Mouse (Mus musculus) C2C12 (cell line): ENCODE results near the gene Tanc2.

Experiments
- CEBPB ChIP-seq: IDR thresholded peaks from one replicate; pipeline ENCODE4 v1.6.1; 2011; ENCODE audit warnings: low read depth, mild to moderate bottlenecking, control low read depth, moderate library complexity
- CTCF ChIP-seq: IDR thresholded peaks from one replicate; pipeline ENCODE4 v1.5.1; 2011; ENCODE audit not compliant: control insufficient read depth, insufficient read depth, insufficient read length
- FOSL1 ChIP-seq: IDR thresholded peaks from one replicate; pipeline ENCODE4 v1.8.0; 2011; ENCODE audit warnings: mild to moderate bottlenecking, low read length; ENCODE audit not compliant: poor library complexity, insufficient read depth, severe bottlenecking
- MAX ChIP-seq: IDR thresholded peaks from one replicate; pipeline ENCODE4 v1.6.1; 2011; ENCODE audit warnings: mild to moderate bottlenecking, control low read depth
- MYOD1 ChIP-seq: IDR thresholded peaks from one replicate; pipeline ENCODE4 v1.6.1; 2011; ENCODE audit warnings: low read depth; ENCODE audit not compliant: control insufficient read depth, insufficient read length
- USF1 ChIP-seq: IDR thresholded peaks from one replicate; pipeline ENCODE4 v1.6.1; 2011; ENCODE audit warnings: low read depth, mild to moderate bottlenecking, control low read depth, moderate library complexity

- no peak for TF ChIP-seq CTCF
- TF ChIP-seq MAX: no peak
- no peak for TF ChIP-seq MYOD1
- TF ChIP-seq FOSL1: no peak
- TF ChIP-seq CEBPB: no peak
- no peak for TF ChIP-seq USF1
Measured at GRCm38 (mm10) chr11:105558803-105559505, 30.8 kb upstream of the Tanc2 start.
